Mouse (Mus musculus): ENCODE measurements around the gene Kif4.

The Kif4 gene

DNA sequence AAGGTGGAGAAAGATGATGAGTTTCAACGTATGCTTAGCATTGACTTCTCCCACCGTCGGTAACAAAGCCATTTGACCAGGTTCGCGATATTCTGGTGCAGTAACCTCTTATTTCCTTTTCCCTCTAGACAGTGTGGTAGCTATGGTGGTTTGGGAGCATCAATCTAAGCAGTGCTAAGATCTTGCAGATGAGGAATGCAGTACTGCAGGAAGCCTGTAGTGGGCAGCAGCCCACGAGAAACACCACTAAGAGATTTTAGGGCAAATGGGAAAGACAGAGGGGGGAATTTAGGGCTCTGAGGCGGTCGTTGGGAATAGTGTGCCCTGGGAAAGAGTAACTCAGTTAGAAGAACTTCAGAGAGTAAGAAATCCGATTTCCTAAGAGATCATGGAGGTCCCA is 151.0 kb downstream of the Kif4 start:
- ChIA-PET CTCF (interaction anchor here in 3 of 4 experiments (0.5 to 1.4 kb wide), 8 partner anchors 9 to 369 kb away, joined by 3 to 9 read pairs (median 6); partner anchors contain the start of gene Dlg3 (in 1 of the 3)), POLR2A (interaction anchor here in 2 of 4 experiments (0.6 to 1.5 kb wide), 9 partner anchors 8 to 1069 kb away, joined by 3 to 7 read pairs (median 3); partner anchors contain the start of genes Dlg3 (in 1 of the 2) and Kif4 (in 1 of the 2))
